Mouse (Mus musculus) heart, postnatal 10 days (tissue): ENCODE data around the gene Baz1b. TPM values are rescaled to one million over a fixed set of nuclear protein-coding genes. Genes with fewer than 3 reads are reported as not detected.

ENCODE experiments used
- DNase-seq, 2 experiments: peaks; one replicate each; pipeline ENCODE4 v3.0.0; 2021
- intact Hi-C: fragments of 180-260 bp; cut with DNase I; formaldehyde crosslinking; loops from one replicate; pipeline ENCODE4 v1.15.1; 2025
- total RNA-seq, 2 experiments: library from RNA; stranded (reverse); gene quantifications; 2 replicates each; pipeline ENCODE4 v1.2.3; 2021

The Baz1b gene
- total RNA-seq, 2 experiments from 2014 or later: 41.6 to 48.5 TPM

- intact Hi-C loops: no loop called here
- DNase-seq: no peak
These were observed 8.5 kb upstream of the Baz1b start for GRCm38 (mm10) chr5:135178523-135178922.

GRCm38 (mm10) chr5:135178996-135179395 is 8.1 kb upstream of the Baz1b start:
- DNase-seq: no peak
- intact Hi-C loops: no loop called here

GRCm38 (mm10) chr5:135179616-135180015 is 7.4 kb upstream of the Baz1b start:
- intact Hi-C loops: no loop called here
- no peak for DNase-seq

- intact Hi-C loops: no loop called here
- DNase-seq: no peak
These were observed 6.3 kb upstream of the Baz1b start for GRCm38 (mm10) chr5:135180796-135181195.

GRCm38 (mm10) chr5:135181776-135182175 is 5.3 kb upstream of the Baz1b start:
- intact Hi-C loops: no loop called here
- DNase-seq: no peak

GRCm38 (mm10) chr5:135183131-135183861 is 3.8 kb upstream of the Baz1b start:
- DNase-seq: peak in 1 of 2 experiments; percentile 35
- intact Hi-C loops: no loop called here

- no peak for DNase-seq
- intact Hi-C loops: no loop called here
These were observed 2.0 kb upstream of the Baz1b start for GRCm38 (mm10) chr5:135185016-135185415.

GRCm38 (mm10) chr5:135185596-135185995 is 1.5 kb upstream of the Baz1b start:
- intact Hi-C loops: no loop called here
- no peak for DNase-seq

- no peak for DNase-seq
- intact Hi-C loops: loop anchor here (1.0 kb wide), 1 partner anchor 17 kb away; no protein-coding TSS in a partner anchor
These were observed 838 bp upstream of the Baz1b start for GRCm38 (mm10) chr5:135186231-135186620.

- peak in 1 of 2 experiments; percentile 60 for DNase-seq
- intact Hi-C loops: loop anchor here (2.0 kb wide), 1 partner anchor 39 kb away; the partner anchor contains the start of gene Tbl2
These were observed 517 bp downstream of the Baz1b start for GRCm38 (mm10) chr5:135187349-135188213.

- DNase-seq: no peak
These were observed 1.1 kb downstream of the Baz1b start for GRCm38 (mm10) chr5:135188214-135188554.

GRCm38 (mm10) chr5:135189281-135190022 is 2.4 kb downstream of the Baz1b start:
- intact Hi-C loops: loop anchor here (2.0 to 5.0 kb wide), 2 partner anchors 41 to 177 kb away; partner anchors contain the start of gene Tbl2
- DNase-seq: no peak

More at GRCm38 (mm10) chr5:135188214-135188554, 1.1 kb downstream of the Baz1b start:
- intact Hi-C loops: loop anchor here (2.0 kb wide), 1 partner anchor 39 kb away; the partner anchor contains the start of gene Tbl2

- DNase-seq: peak; percentile 77 to 88
- intact Hi-C loops: loop anchor here (1.0 to 5.0 kb wide), 2 partner anchors 73 to 179 kb away; no protein-coding TSS in a partner anchor
These were observed 4.6 kb downstream of the Baz1b start for GRCm38 (mm10) chr5:135191620-135192019.

GRCm38 (mm10) chr5:135192431-135192830 is 5.4 kb downstream of the Baz1b start:
- intact Hi-C loops: loop anchor here (5.0 kb wide), 1 partner anchor 180 kb away; no protein-coding TSS in a partner anchor
- DNase-seq: no peak

GRCm38 (mm10) chr5:135196367-135196766 is 9.3 kb downstream of the Baz1b start:
- intact Hi-C loops: no loop called here
- no peak for DNase-seq

- peak in 1 of 2 experiments; percentile 57 for DNase-seq
These were observed 15.7 kb downstream of the Baz1b start for GRCm38 (mm10) chr5:135202763-135203162.

GRCm38 (mm10) chr5:135208197-135208596 is 21.1 kb downstream of the Baz1b start:
- intact Hi-C loops: no loop called here

More at GRCm38 (mm10) chr5:135202763-135203162, 15.7 kb downstream of the Baz1b start:
- intact Hi-C loops: no loop called here

GRCm38 (mm10) chr5:135216871-135217270 is 29.8 kb downstream of the Baz1b start:
- DNase-seq: no peak
- intact Hi-C loops: no loop called here

More at GRCm38 (mm10) chr5:135208197-135208596, 21.1 kb downstream of the Baz1b start:
- DNase-seq: no peak

GRCm38 (mm10) chr5:135220941-135221340 is 33.9 kb downstream of the Baz1b start:
- DNase-seq: no peak
- intact Hi-C loops: no loop called here

- no peak for DNase-seq
- intact Hi-C loops: no loop called here
These were observed 35.0 kb downstream of the Baz1b start for GRCm38 (mm10) chr5:135222066-135222465.
